Mouse (Mus musculus) ES-E14 (cell line): ENCODE data around the gene Adra2c. TPM values are rescaled to one million over a fixed set of nuclear protein-coding genes. Genes with fewer than 3 reads are reported as not detected.

Experiments used
- DNase-seq: peaks from one replicate; pipeline ENCODE4 v3.0.0-alpha.2; 2013; ENCODE audit warnings: low read depth, low spot score
- H3K27ac ChIP-seq: 2 replicates; pipeline ENCODE4 v1.5.1; 2012; ENCODE audit warnings: low read depth, mild to moderate bottlenecking, low read length, moderate library complexity, mixed read lengths; ENCODE audit not compliant: poor library complexity, insufficient read depth, severe bottlenecking
- H3K36me3 ChIP-seq: 2 replicates; pipeline ENCODE4 v1.6.1; 2012; ENCODE audit warnings: mild to moderate bottlenecking, low read length, moderate library complexity, mixed read lengths; ENCODE audit not compliant: control insufficient read depth, poor library complexity, insufficient read depth, severe bottlenecking
- H3K4me1 ChIP-seq, 2 experiments: fragments of 150-350 bp in 1 of 2; sonication (generic) in 1 of 2; 2 replicates each; pipeline ENCODE4 v1.6.1; 2012; ENCODE audit warnings: low read length in 2 of 2, mild to moderate bottlenecking in 1 of 2, mixed read lengths in 1 of 2; ENCODE audit not compliant: control insufficient read depth in 2 of 2, insufficient read depth in 2 of 2, poor library complexity in 1 of 2
- H3K4me3 ChIP-seq, 2 experiments: fragments of 150-350 bp in 1 of 2; sonication (generic) in 1 of 2; 2 replicates each; pipeline ENCODE4 v1.5.1; 2012; ENCODE audit warnings: low read length in 2 of 2, low read depth in 1 of 2, mild to moderate bottlenecking in 1 of 2, mixed read lengths in 1 of 2; ENCODE audit not compliant: insufficient read depth in 1 of 2, poor library complexity in 1 of 2, severe bottlenecking in 1 of 2
- H3K9ac ChIP-seq: 2 replicates; pipeline ENCODE4 v1.6.1; 2012; ENCODE audit warnings: low read depth, mild to moderate bottlenecking, low read length, mixed read lengths; ENCODE audit not compliant: poor library complexity, insufficient read depth, severe bottlenecking
- H3K9me3 ChIP-seq: fragments of 150-350 bp; sonication (generic); 2 replicates; pipeline ENCODE4 v1.6.1; 2012; ENCODE audit warnings: low read depth, mild to moderate bottlenecking, low read length; ENCODE audit not compliant: control insufficient read depth, insufficient read depth
- CHD2 ChIP-seq: IDR thresholded peaks from 2 replicates; pipeline ENCODE4 v1.6.1; 2014; ENCODE audit warnings: mild to moderate bottlenecking, low read depth, low read length, inconsistent platforms
- HCFC1 ChIP-seq: IDR thresholded peaks from 2 replicates; pipeline ENCODE4 v1.6.1; 2012; ENCODE audit warnings: low read length, inconsistent platforms, borderline replicate concordance; ENCODE audit not compliant: insufficient read depth
- MAFK ChIP-seq: IDR thresholded peaks from 2 replicates; pipeline ENCODE4 v1.6.1; 2014; ENCODE audit warnings: mild to moderate bottlenecking, low read depth, low read length, inconsistent platforms; ENCODE audit not compliant: insufficient read depth
- ZC3H11A ChIP-seq: IDR thresholded peaks from 2 replicates; pipeline ENCODE4 v1.6.1; 2012; ENCODE audit warnings: low read depth, mild to moderate bottlenecking, inconsistent platforms, low read length, borderline replicate concordance
- ZNF384 ChIP-seq: IDR thresholded peaks from 2 replicates; pipeline ENCODE4 v1.6.1; 2012; ENCODE audit warnings: low read depth, low read length, inconsistent platforms
- in situ Hi-C, 2 experiments: fragments of 600-800 bp; cut with MboI; formaldehyde crosslinking; loops; one replicate each; pipeline ENCODE4 v1.15.1; 2025; ENCODE audit warnings: low sequenced_read_pairs in 2 of 2, inconsistent platforms in 1 of 2; ENCODE audit not compliant: unreplicated experiment in 2 of 2
- total RNA-seq: library from RNA; depleted of rRNA; stranded (reverse); fragments of 300-350 nt; gene quantifications from 2 replicates; pipeline ENCODE4 v1.2.3, GENCODE M21; 2012

Gene Adra2c
- total RNA-seq, 1 experiment = 0.45 TPM

DNA sequence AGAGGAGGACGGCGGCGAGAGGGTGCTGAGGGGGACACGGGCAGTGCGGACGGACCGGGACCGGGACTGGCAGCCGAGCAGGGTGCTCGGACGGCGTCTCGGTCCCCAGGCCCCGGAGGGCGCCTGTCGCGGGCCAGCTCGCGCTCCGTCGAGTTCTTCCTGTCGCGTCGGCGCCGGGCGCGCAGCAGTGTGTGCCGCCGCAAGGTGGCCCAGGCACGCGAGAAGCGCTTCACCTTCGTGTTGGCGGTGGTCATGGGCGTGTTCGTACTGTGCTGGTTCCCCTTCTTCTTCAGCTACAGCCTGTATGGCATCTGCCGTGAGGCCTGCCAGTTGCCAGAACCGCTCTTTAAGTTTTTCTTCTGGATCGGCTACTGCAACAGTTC, 2.7 kb downstream of the Adra2c start:
- in situ Hi-C loops = no loop called here
- no peak for DNase-seq
- no peak overlapping the region for H3K9ac ChIP-seq

DNA sequence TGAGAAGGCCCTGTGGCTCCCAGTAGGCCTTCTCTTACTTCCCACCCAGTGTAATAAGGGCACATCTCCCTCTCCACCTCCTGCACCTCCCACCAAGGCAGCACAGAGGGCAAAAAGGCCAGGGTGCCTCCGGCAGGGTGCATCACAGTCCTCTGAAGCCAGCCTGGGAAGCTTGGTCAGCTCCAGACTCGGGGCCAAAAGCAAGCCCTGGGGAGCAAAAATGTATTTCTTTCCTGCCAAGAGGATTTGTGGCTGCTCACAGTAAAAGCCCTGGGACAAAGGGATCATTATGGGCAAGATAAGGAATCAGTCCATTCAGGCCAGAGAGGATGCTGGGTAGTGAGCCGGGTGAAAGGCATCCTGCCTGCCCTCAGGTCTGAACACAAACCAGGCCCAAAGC, 7.2 kb downstream of the Adra2c start:
- in situ Hi-C loops = no loop called here

More for the DNA sequence above, 2.7 kb downstream of the Adra2c start:
- no peak overlapping the region for H3K27ac ChIP-seq
- no peak for TF ChIP-seq HCFC1
- no peak for TF ChIP-seq ZNF384
- TF ChIP-seq ZC3H11A = no peak
- no peak for TF ChIP-seq CHD2
- no peak for TF ChIP-seq MAFK
- H3K9me3 ChIP-seq = no peaks in the 10 kb centered on the region
- H3K4me1 ChIP-seq = no peaks in the 10 kb centered on the region; a peak in 1 of 4 replicates
- H3K36me3 ChIP-seq = no peaks in the 10 kb centered on the region
- H3K4me3 ChIP-seq = peak overlapping the region; percentile 46 to 72; a peak in 2 of 4 replicates

DNA sequence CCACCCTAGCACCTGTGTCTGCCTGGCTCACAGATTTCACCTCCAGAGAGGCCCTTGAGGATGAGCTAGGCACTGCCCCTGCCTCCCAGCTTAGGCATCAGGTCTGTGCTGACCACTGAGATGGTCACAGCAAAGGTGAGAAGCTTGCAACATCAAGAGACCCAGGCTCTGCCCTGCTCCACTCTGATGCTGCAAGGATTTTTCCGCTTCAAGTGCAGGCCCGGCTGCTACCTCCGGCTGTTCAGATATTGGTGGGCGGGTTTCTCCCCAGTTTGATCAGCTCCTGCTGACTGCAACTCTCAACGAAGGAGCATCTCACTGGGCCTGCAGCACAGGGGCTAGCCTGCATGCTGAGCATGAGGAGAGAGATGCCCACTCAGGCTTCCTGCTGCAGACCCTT, 8.1 kb downstream of the Adra2c start:
- H3K27ac ChIP-seq = no peak overlapping the region
- in situ Hi-C loops = no loop called here
- no peak for DNase-seq
- H3K4me1 ChIP-seq = no peaks in the 10 kb centered on the region
- H3K9me3 ChIP-seq = no peaks in the 10 kb centered on the region
- no peak for TF ChIP-seq ZNF384
- no peak for TF ChIP-seq CHD2
- no peaks in the 10 kb centered on the region for H3K36me3 ChIP-seq
- H3K4me3 ChIP-seq = no peak overlapping the region
- H3K9ac ChIP-seq = no peak overlapping the region

More for the DNA sequence above, 7.2 kb downstream of the Adra2c start:
- no peaks in the 10 kb centered on the region for H3K4me1 ChIP-seq
- H3K9me3 ChIP-seq = no peaks in the 10 kb centered on the region
- H3K36me3 ChIP-seq = no peaks in the 10 kb centered on the region
- TF ChIP-seq ZC3H11A (no peak), HCFC1 (no peak), ZNF384 (no peak), MAFK (no peak), CHD2 (no peak)
- DNase-seq = no peak
- H3K4me3 ChIP-seq = no peak overlapping the region
- no peak overlapping the region for H3K9ac ChIP-seq
- no peak overlapping the region for H3K27ac ChIP-seq

DNA sequence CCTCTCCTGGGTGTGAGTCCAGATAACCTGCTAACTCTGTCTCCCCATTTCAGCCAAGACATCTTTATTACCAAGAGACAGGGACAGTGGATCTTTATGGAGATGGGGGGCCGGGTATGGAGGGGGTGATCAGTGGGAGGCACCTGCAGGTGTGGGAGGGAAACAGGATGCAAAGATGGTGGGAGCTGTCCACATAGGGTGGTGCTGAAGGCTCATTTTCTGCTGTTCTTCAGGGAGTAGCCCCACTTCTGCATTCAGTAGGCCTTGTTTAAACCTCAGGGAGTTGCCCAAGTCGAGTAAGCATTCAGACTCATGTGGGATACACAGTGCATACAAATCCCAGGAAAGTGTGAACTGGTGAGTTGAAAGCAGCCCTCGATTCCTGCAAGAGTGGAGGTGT, 21.5 kb downstream of the Adra2c start:
- in situ Hi-C loops = no loop called here
- H3K4me3 ChIP-seq = no peak overlapping the region
- no peaks in the 10 kb centered on the region for H3K9me3 ChIP-seq
- TF ChIP-seq CHD2 (no peak), MAFK (no peak)
- no peak overlapping the region for H3K9ac ChIP-seq
- no peaks in the 10 kb centered on the region for H3K36me3 ChIP-seq
- DNase-seq = no peak
- H3K27ac ChIP-seq = no peak overlapping the region
- H3K4me1 ChIP-seq = no peaks in the 10 kb centered on the region

DNA sequence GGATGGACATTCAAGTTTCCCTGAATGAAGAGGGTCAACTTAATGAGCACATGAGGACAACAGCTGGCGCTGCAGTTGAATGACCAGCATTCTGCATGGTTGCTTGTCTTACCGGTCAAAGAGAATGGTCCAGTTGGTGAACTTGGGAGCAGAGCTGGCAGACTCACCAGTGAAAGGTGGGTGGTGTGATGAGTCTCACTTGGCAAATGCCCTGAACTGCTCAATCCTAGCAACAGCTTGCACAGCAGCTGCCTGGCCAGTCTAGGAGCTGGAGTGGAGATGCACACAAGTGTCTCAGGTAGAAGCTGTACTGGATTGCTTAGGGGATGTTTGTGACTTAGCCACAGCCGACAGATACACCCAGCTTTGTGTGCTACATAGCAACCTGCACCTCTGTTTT, 26.1 kb downstream of the Adra2c start:
- DNase-seq = no peak
- Histone ChIP-seq H3K9me3 (no peaks in the 10 kb centered on the region), H3K27ac (no peak overlapping the region), H3K9ac (no peak overlapping the region), H3K4me3 (no peak overlapping the region), H3K4me1 (no peaks in the 10 kb centered on the region), H3K36me3 (no peaks in the 10 kb centered on the region)
- no peak for TF ChIP-seq ZC3H11A
- TF ChIP-seq CHD2 = no peak
- TF ChIP-seq ZNF384 = no peak
- TF ChIP-seq HCFC1 = no peak
- no peak for TF ChIP-seq MAFK
- in situ Hi-C loops = no loop called here
